Mouse (Mus musculus): Measurements from ENCODE around the gene Usp46. TPM values are rescaled to one million over a fixed set of nuclear protein-coding genes. Genes with fewer than 3 reads are reported as not detected.

The Usp46 gene
- polyA plus RNA-seq, 1 experiment from 2014 or later: 30.4 TPM

DNA sequence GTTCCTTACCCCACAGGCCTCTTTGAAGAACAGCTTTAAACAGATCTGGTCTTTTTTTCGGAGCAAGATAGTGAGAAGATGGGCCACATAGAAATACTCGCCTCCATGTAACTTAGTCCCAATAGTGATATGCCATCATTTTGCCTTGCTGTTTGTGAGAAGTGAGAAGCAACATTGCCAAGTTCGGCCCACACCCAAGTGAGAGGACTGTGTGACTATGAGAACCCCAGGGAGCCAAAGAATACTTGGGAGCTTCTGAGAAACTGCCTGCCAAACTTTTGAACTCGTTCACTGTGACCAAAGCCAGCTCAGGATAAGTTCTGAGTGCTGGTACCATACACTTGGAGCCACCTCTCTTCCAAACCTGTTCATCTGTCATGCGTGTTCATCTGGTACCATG lies 110.1 kb downstream of the Usp46 start:
- Histone ChIP-seq H3K4me3 (no peak overlapping the region), H3K9me3 (no peaks in the 10 kb centered on the region), H3K4me2 (no peak overlapping the region), H3K4me1 (replicated peaks) (no peaks in the 10 kb centered on the region), H3K27me3 (no peaks in the 10 kb centered on the region), H3K36me3 (no peaks in the 10 kb centered on the region), H3K9ac (no peak overlapping the region), H3K27ac (no peak overlapping the region)
- WGBS: 92% methylated on average over 5 of the region's 5 CpGs
- no peak for ATAC-seq (ENCODE audit: low FRiP score)

DNA sequence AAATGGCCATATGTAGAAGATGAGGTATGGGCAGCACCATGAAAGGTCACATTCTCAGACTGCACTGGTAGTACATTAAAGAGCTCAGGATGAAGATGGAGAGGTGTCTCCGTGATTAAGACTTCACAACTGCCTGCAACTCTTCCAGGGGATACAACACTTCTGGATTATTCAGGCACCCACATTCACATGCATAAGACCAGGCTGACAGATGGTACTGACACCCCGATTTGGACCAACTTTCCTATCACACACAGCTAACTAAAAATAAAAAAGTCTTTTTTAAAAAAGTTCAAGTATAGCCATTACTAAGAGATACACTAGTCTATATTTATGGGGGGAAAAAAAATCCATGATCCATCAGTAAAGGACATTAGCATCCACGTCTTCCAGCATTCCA lies 112.5 kb downstream of the Usp46 start:
- H3K27me3 ChIP-seq: no peaks in the 10 kb centered on the region
- no peak overlapping the region for H3K27ac ChIP-seq
- no peak for ATAC-seq (ENCODE audit: low FRiP score)
- H3K4me1 ChIP-seq (replicated peaks): peaks cover 14% of the 10 kb centered on the region
- H3K4me2 ChIP-seq: no peak overlapping the region
- no peaks in the 10 kb centered on the region for H3K9me3 ChIP-seq
- no peaks in the 10 kb centered on the region for H3K36me3 ChIP-seq
- no peak overlapping the region for H3K4me3 ChIP-seq
- 92% methylated on average over 3 of the region's 3 CpGs for WGBS
- H3K9ac ChIP-seq: no peak overlapping the region

DNA sequence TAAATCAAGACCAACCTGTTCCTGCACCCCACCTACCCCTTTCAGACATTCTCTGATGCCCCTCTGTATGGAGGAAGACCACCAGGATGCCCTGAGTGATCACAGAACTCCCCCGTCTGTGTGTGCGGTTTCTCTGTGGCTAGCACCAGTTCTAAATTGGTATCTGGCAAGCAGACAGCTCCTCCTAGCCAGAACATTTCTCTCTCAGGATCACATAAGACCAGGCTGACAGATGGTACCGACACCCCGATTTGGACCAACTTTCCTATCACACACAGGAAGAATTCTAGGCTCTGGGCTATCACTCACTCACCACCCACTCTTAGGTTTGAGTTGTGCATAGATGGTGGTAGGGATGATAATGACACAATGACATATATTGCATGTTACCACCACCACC lies 113.2 kb downstream of the Usp46 start:
- H3K4me3 ChIP-seq: no peak overlapping the region
- H3K9me3 ChIP-seq: no peaks in the 10 kb centered on the region
- no peak overlapping the region for H3K9ac ChIP-seq
- no peaks in the 10 kb centered on the region for H3K27me3 ChIP-seq
- no peaks in the 10 kb centered on the region for H3K36me3 ChIP-seq
- H3K4me2 ChIP-seq: no peak overlapping the region
- H3K27ac ChIP-seq: no peak overlapping the region
- peaks cover 14% of the 10 kb centered on the region for H3K4me1 ChIP-seq (replicated peaks)
- ATAC-seq (ENCODE audit: low FRiP score): no peak
- WGBS: 96% methylated on average over 4 of the region's 4 CpGs

DNA sequence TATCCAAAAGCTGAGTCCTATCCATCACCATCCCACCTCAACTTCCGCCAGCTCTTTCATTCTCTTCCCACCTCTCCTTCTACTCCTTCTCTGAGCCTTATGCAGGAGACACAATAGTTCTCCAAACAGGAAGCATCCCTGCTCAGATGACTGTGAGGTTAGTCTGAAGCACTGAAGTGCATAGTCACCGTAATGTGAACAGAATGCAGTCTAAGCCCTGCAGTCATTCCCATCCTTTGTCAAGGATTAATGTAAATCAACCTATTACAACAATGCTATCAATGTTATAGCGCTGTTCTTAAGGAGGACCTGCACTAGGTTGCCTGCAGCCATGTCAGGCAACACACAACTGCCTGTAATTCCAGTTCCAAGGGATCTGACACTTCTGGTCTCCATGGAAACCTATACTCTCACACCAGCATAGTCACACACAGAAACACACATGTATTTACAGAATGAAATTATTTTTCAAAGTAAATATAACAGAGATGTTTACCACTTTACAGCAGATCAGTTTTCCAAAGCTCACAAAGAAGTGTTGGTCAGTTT lies 115.1 kb downstream of the Usp46 start:
- H3K36me3 ChIP-seq: no peaks in the 10 kb centered on the region
- H3K4me2 ChIP-seq: no peak overlapping the region
- no peak overlapping the region for H3K9ac ChIP-seq
- H3K27me3 ChIP-seq: no peaks in the 10 kb centered on the region
- no peaks in the 10 kb centered on the region for H3K9me3 ChIP-seq
- no peak overlapping the region for H3K4me3 ChIP-seq
- H3K27ac ChIP-seq: no peak overlapping the region
- H3K4me1 ChIP-seq (replicated peaks): peaks cover 14% of the 10 kb centered on the region
- ATAC-seq (ENCODE audit: low FRiP score): no peak
- 84% methylated on average over 3 of the region's 3 CpGs for WGBS

DNA sequence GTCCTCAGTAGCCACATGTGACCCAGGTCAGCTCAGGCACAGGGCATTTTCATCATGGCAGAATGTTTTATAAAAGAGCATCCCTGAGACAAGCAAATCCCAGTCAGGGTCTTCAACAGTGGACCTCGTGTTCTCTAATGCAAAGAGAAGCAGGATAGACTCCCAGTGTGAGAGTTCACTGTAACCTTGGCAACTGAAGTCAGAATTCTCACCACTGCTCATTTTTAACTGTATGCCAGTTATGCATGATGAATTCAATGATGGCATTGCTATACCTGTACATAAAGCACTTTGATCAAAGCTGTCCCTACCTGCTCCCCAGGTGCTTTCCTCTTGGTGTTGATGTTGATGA lies 116.6 kb downstream of the Usp46 start:
- H3K27me3 ChIP-seq: no peaks in the 10 kb centered on the region
- H3K27ac ChIP-seq: no peak overlapping the region
- no peak for ATAC-seq (ENCODE audit: low FRiP score)
- WGBS: 46% methylated on average over 1 of the region's 1 CpGs
- no peaks in the 10 kb centered on the region for H3K36me3 ChIP-seq
- H3K4me2 ChIP-seq: no peak overlapping the region
- peaks cover 14% of the 10 kb centered on the region for H3K4me1 ChIP-seq (replicated peaks)
- H3K4me3 ChIP-seq: no peak overlapping the region
- no peak overlapping the region for H3K9ac ChIP-seq
- H3K9me3 ChIP-seq: no peaks in the 10 kb centered on the region

DNA sequence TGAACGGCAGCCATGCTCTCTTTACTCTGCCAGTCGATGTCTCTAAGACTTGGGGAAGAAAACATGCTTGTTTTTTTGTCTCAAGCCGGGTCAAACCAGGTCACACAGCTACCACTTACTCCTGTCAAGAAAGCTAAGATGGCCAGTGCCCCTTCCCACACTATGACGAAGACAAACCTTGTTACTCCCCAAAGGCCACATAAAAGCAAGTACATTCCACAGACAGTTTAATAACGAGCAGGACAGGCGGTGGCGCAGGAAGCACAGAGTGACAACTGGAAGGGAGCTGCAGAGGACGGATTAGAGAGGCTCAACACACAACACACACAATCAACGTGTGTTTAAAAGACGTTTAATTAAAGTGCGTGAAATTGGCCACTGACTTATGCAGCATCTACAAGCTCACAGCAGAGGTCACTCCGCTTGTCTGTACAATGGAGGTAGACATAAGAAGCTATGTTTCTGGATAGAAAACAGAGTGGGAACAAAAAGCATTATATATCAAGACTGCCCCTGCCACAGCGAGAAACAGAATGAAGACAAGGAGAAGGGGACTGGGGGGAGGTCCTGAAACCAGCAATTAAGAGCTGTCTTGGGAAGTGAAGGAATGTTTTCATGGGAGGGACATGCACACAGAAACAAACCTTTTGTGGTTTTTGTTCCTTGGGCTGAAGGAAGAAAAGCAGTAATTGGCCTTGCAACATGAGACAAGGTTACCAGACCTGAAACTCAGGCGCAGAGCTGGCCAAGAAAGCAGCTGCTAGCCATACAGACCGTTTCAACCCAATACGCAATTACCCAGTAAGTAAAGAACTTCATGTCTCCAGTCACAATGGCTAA lies 117.2 kb downstream of the Usp46 start:
- Histone ChIP-seq H3K27me3 (no peaks in the 10 kb centered on the region), H3K4me2 (no peak overlapping the region), H3K4me3 (no peak overlapping the region), H3K27ac (0 out of 2 replicates have a peak overlapping the region, but pooled peaks have one; percentile 12), H3K9ac (no peak overlapping the region), H3K9me3 (no peaks in the 10 kb centered on the region), H3K4me1 (replicated peaks) (peaks cover 14% of the 10 kb centered on the region), H3K36me3 (no peaks in the 10 kb centered on the region)
- 25% methylated on average over 16 of the region's 16 CpGs for WGBS
- peak; percentile 24; the same call in 1 of the 2 replicates for ATAC-seq (ENCODE audit: low FRiP score)

Other genes starting within 250 kb of the Usp46 start
- 20.3 and 23.3 TPM in 2 replicates for gene Rasl11b, start 126.9 kb upstream of the Usp46 start, polyA plus RNA-seq (2015; fragmentation: Nextera tagmentation; extraction: Ambion mirVana)

All from hindbrain, embryonic 13.5 days (tissue).